Mouse (Mus musculus): ENCODE measurements at regions not wholly inside any gene's neighbourhood (a gene's known extent, or its start where the extent isn't known, plus 50 kb on each side); places are given as distances from the start of the nearest gene placed in this dataset.
"Not testable (repeated sequence)": the region's sequence is repeated elsewhere in the genome, so short reads cannot be mapped to it uniquely, and the experiment has no call there.

DNA sequence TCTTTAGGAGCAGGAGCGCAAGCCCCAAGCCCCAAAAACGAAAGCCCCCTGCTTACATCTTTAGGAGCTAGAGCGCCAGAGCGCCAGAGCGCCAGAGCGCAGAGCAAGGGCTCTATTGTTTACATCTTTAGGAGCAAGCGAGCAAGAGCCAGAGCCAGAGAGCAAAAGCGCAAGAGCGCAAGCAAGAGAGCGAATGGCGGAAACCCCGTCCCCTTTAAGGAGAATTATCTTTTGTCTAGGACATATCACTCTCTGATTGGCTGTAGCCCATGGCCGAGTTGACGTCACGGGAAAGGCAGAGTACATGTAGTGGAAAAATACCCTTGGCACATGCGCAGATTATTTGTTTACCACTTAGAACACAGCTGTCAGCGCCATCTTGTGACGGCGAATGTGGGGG lies 269.7 kb upstream of the Smim15 start:
- DNase-seq (ENCODE audit: low read depth, low spot score) = not testable (repeated sequence)

DNA sequence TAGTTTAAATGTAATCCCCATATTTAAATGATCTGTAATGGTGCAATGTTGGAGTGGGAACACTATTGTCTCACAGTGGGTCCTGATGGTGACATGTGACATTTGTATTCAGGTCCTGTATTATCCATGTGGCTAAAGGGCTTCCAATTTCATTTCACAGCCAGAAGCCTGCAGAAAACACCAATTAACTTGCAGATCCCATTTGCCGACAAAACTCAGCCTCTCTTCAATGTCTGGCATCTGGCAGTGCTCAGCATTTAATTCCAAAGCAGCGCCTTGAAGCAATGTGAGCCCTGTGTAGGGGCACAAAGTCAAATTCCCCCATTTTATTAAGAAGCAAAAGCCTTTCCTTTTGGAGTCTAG lies 277.0 kb upstream of the Smim15 start:
- DNase-seq (ENCODE audit: low read depth, low spot score) = no peak

DNA sequence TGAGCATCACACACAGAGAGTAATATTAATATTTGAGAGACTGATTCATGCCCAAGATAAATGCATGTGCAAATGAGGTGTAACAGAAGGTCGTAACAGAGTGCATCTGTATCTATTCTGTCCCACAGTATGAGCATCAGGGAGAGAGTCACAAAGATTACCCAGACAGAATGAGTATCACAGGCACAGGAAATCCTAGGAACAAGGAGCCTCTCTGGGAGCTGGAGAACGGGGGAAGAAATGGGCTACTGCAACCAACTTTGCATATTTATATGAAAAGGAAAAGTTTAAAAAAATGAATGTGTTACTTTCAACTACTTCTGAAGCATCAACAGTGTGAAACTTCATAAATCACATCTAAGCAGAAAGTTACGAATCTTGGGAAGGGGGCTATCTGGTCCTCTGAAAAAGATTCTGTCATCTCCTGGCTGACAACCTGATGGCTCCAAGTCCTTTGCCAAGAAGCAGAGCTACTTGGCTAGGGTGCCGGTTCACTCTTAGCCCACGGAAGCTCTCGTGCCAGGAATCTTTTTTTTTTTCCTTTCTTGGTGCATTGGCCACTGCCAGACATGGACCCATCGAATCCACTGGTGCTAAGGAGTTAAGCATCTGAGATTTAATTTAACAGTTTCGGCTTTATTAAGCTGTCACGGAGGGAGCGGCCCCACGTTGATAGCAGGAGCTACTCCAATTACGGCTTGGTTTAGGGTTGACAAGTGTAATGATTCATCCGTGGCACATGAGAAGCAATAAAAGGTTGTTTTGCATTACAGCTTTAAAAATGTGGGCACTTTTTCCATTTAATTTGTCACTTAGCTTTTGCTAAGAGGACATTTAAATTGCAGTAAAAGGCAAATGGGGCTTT lies 277.6 kb upstream of the Smim15 start:
- no peak for DNase-seq (ENCODE audit: low read depth, low spot score)

DNA sequence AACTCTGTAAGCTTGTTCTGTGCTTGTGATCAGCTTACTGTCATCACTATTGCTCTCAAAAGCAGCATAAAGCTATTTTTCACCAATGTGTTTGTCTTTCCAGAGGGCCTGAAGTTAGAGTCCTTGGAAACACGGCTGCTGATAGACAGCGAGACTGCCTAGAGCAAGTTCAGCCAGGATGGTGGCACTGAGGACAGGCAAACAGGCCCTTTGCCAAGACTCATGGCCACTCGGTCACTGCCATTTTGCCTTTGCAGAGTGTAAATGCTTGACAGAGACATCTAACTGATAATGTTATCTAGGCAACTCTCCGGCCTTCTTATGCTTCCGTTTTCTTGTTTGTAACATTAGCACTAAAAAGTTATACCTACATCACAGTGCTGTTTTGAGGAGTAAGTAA lies 280.3 kb upstream of the Smim15 start:
- no peak for DNase-seq (ENCODE audit: low read depth, low spot score)

DNA sequence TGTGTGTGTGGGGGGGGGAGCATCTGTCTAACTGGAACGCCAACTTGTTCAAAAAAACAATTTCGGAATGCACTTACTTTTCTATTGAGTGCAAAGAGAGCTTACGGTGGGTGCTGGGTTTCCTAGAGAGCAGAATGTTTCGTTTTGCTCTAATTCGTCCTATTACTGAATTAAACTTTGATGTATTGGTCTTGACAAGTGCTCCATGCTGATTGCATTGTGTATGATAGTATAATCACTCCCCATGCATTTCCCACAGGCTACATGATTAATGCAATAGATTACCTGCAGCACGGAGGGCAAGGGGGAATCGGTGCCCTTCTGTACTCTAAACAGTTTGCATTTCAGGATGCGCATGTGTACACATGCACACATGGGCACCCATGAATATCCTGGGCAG lies 283.7 kb upstream of the Smim15 start:
- no peak for DNase-seq (ENCODE audit: low read depth, low spot score)

DNA sequence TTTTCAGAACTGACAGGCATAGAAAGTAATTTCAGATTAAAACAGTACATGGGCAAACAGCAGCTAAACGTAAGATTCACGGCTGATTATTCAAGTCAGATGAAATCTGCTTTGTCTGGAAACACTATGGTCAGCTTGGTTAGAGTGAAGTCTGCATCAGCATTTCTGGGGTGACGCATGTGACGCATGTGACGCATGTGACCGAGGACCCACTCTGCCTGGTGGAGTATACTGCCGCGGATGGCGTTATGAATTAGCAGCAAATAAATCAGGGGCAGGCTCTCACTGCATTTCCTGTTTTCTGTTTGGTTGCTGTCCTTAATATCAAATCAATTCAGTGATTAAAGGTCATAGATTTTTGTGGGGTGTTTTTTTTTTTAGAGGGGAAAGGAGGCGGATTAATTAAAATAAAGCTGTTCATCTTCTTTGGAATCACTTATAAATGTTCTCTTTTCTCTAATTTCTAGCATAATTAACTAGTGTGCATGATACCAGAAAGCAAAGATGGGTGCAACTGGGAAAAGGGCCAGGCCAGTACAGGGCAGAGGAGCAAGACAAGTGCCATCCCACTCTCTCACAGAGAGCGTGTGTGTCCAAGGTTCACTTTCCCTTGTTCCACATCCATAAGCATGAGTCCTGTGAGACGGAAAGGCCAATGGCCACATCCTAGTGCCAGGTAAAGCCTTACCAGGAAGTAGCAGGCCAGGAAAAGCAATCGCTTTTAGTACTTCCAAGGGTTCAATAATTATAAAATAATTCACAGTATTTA lies 285.7 kb upstream of the Smim15 start:
- no peak for DNase-seq (ENCODE audit: low read depth, low spot score)

DNA sequence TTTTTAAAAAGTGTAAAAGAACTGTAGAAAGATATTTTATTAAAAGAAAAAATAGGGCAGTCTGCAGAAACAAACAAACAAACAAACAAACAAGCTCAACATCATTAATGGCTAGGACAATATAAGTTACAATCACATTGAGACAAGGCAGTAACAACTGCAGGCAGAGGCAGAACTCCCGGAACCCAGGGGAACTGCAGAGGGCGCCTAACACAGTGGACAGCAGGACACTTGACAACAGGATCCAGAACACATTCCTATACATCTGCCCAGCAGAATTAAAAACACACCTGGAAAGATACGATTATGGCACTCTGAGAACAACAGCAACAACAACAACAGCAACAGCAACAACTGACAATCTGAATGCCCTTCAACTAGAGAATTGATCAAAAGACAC lies 291.5 kb upstream of the Smim15 start:
- no peak for DNase-seq (ENCODE audit: low read depth, low spot score)

DNA sequence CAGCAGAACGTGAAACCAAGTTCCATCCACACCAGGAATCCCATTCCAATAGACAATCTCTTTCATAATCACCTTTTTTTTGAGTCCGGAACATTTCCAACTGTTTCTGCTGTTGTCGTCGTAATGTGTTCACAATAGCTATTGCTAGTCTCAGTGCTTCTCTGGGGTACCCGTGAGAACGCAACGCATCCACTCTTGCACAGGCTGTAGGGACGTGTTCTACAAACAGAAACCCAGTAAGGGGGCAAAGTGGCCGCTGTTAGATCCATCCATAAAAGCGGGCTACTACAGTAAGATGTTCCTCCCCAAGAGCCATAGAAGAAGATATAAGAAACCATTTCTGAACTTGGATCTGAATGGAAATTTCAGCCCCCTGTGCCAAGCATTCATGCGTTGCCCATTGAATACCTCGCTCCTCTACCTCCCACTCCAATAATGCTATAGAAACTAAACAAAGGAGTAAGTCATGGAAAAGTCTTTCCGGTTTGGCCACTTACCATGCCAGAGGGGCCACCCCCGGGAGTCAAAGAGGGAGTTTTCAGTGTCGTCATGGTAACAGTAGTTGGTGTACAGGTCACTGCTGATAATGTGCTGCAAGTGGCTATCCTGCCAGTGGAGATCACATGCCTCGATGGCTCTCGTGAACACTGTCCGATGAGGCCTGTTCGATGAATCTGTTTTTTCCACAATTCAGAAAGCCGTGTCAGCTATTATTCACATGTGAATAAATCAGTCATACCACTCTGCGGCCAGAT lies 300.6 kb upstream of the Smim15 start:
- no peak for DNase-seq (ENCODE audit: low read depth, low spot score)

DNA sequence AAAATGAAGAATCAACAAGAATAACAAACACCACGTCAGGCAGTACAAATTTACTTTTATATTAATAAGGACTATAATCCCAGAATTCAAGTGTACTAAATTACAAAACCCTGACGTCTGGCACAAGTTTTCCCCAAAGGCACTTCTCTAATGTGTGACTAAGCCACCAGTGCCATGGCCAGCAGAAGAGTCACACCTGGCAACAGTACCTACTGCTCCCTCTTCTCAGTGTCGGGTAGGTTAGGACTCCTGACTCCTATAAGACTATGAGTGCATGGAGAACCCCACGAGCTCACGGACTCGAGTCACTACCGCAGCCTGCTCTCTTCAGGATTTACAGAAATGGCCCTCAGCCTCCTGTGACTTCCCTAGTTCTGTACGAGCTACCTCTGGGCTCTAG lies 307.7 kb upstream of the Smim15 start:
- no peak for DNase-seq (ENCODE audit: low read depth, low spot score)

DNA sequence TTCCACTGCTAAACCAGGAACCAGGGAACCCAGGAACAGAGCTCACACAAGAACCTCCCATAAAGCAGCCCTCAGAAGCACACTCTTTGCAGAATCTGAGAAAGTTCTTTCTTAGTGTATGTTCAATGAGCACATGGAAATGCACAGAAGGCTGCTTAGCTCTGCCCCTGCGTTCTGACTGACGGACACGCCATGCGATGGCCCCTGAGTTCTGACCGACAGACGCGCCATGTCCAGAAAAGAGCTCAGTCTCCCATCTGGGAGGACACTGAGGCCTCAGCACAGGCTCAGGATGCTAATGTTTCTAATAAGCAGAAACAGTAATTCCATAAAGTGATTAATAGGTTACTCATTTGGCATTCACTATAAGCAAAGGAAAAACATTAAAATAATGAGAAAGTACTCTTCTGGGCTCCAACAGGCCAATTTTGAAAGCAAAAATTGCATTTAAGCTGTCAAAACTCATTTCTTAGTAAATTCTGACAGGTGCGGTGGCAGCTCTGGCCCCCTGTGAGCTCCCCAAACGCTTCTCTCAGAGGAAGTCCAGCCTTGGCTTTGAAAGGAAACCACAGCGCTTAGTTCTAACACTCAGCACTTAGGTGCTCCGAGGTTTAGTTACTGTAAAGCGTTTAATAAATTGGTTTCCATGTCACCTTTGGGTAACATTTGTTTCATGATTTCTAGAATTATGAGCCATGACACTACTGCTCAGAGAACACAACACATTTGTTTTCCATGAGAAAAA lies 309.9 kb upstream of the Smim15 start:
- no peak for DNase-seq (ENCODE audit: low read depth, low spot score)

DNA sequence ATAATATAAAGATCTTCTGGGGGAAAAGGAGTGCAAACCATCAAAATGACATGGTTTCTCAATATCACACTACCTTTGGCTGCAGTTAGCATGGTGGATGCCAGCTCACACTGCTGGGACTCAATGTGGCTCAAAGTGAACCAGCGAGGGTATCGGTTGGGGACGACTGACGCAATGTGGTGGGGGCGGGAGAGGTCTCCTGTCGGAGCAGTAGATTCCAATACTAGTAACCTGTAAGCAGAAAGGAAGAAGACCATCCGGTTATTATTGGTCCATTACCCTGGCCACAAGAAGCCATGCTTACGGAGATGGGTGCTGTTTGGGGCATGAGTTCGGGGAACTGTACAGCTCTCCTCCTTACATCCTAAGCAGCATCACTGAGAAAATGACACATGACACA lies 313.3 kb upstream of the Smim15 start:
- no peak for DNase-seq (ENCODE audit: low read depth, low spot score)

DNA sequence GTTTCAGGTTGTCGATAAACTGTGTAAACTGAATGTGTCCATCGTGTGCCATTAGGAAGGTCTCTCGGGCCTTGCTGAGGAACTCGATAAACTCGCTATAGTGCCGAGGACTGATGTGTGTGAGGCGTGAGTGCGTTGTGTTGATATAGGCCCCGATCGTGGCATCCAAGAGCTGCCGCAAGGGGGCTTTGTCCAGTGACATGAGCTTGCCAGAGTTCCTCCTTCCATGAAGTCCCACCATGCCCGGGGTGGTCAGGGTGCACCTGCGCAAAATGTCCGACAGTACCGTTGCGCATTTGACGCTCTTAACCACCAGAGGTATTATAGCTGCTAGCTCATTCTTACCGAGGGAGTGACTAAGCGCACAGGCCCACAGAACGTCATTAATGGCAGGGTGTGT lies 317.8 kb upstream of the Smim15 start:
- no peak for DNase-seq (ENCODE audit: low read depth, low spot score)

DNA sequence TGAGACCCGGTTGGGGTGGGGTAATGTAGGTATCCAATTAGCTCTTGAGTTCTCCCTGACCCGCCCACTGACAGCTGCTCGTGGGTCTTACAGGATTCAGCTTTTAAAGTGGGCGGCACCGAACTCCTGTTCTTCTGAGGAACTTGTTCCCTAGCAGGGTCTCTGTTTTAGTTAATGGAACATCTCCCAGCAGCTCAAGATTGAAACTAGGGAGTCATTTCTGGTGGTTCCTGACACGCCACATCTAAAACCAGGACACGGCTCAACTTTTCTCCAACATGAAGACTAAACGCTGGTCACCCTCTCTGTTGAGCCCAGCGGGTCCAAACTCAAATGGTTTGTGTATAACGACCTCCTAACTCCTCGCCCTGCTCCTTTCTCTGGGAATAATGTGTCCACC lies 322.3 kb upstream of the Smim15 start:
- no peak for DNase-seq (ENCODE audit: low read depth, low spot score)

DNA sequence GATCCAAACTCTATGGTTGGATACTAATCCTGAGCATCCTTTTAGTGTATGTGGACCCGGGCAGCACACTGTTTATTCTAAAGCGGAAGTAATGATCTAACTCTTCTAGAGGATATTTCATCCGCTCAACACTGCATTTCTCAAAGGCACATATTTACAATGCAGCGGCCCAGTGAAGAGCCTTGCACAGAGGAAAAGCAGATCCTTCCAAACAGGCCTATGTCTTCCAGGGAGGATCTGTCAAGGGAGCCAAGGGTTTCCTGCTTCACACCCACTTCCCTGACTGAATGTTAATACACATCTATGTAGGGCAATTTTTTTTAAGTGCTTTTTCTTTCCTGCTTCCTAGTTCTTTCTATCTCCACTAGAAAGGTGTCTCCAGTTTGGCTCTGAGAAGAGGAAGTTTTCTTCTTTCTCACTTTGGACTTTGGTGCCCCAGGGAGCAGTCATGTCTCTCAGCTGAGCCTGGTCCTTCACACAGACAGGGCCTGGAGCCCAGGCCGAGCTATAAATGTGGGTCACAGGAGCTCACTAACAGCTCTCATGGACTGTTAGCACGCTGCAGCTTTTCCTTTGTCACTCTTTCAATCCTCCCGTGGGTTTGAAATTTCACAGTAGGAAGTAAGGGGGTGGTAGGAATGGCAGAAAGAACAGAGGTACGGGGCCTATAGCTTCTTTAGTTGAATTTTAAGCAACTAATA lies 323.2 kb upstream of the Smim15 start:
- DNase-seq (ENCODE audit: low read depth, low spot score) = no peak

DNA sequence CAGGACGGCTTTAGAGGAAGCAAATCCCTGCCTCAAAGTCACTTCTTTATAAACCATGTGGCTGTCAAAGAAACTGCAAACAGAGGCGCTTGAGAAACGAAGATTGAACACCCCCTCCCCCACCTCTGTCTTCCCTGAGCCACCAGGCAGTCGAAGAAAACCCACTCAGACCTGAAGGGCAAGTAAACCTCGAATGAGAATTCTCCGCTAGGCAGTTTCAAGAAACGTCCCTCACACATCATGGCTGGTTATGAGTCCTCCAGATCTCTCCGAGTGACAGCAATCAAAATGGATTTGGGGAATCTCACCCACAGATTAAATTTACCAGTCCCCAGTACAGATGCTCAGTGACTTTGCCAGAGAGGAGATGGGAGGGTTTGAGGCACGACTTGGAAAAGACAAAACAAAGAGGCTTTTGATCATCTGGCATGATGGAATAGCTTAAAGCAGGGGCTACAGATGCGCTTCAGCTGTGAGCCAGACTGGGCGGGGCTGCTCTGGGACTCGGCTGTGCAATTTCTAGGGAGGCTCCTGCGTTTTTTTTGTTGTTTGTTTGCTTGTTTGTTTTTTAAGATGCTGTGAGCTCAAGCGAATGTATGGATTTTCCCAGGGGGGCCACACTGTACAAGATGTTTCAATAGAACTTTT lies 325.1 kb upstream of the Smim15 start:
- no peak for DNase-seq (ENCODE audit: low read depth, low spot score)

DNA sequence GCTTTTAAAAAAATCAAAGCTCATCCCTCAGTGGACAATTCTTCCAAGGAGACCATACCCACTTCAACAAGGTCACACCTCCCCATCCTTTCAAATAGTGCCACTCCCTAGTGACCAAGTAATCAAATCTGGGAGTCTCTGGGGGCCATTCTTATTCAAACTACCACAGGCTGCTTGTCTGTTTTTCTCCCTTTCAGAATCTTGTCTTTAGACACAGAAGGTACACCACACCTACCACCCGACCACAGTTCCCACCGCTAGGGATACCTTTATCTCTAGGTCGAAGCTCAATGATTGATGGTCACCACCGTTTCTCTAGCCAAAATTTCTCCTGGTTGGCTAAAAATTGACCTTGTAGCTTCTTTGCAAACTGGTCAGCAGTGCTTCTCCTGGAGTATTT lies 328.6 kb upstream of the Smim15 start:
- no peak for DNase-seq (ENCODE audit: low read depth, low spot score)

DNA sequence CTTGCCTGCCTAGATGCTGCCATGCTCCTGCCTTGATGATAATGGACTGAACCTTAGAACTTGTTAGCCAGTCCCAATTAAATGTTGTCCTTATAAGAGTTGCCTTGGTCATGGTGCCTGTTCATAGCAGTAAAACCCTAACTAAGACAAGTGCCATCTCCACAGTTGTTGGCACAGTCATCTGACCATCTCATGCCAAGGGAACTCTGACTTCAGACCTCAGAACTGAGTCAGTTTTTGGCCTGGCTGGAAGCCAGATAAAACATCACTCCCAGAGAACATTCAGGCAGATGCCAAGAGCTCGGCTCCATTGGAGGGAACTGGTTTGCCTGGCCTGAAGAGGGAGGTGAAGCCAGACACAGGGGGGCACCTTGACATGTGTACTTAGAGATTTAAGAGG lies 330.2 kb upstream of the Smim15 start:
- DNase-seq (ENCODE audit: low read depth, low spot score) = no peak

DNA sequence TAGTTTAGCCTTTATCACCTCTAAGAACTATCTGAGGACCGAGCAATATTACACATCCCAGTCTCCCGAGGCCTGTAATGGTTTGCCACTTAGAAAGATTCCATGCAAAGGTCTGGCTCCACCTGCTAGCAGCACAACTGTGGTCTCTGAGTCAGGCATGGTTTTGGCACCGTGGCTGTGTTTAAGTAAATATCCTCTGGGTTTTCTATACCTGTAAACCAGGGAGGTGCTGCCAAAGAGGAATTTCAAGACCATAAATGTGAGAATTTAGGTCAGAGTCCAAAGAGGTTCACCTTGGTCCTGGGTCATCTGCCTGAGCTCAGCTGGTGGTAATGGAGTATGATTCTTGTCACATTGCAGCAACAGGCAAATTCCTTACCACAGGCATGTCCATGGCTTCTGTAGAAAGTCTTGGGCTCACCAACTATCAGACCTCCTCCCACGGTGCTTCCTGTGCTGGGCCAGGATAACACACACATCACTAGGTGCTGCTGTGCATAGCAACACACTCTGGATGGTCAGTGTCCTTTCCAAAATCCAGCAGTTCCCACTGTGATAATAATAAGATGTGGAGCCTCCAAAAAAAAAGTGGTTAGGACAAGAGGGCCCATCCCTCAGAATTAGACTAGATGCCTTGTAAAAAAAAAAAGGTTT lies 332.8 kb upstream of the Smim15 start:
- no peak for DNase-seq (ENCODE audit: low read depth, low spot score)

DNA sequence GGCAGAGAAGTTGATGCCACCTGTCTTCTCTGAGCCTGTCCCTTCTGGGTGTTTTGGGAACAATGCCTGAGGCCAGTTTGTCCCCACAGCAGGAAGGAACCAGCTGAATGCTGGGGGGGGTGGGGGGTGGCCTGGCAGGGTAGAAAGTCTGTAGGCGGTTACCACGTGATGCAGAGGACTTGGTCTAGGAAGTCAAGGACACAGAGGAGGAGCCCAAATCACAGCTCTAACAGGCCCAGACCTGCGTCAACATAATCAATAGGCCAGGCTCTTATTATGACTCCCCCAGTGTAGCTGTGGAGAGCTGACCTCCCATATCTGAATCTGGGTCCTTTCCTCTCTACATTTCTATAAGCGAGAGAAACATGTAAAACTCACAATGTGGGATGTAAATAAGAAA lies 333.9 kb upstream of the Smim15 start:
- DNase-seq (ENCODE audit: low read depth, low spot score) = no peak

DNA sequence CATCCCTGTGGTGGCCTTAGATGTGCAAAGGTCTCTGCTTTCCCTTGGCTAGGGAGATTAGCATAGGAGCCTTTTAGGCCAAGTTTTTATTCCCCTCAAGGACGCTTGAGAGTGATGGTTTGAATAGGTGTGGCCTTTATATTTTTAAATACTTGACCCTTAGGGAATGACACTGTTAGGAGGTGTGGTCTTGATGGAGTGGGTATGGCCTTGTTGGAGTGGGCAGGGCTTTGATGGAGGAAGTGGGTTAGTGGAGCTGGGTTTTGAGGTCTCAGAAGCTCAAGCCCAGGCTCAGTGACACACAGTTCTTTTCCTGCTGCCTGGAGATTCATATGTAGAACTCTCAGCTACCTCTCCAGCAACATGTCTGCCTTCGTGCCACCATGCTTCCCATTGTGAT lies 334.4 kb upstream of the Smim15 start:
- no peak for DNase-seq (ENCODE audit: low read depth, low spot score)
